Mouse (Mus musculus): Measurements from ENCODE around the gene Tsfm. TPM values are rescaled to one million over a fixed set of nuclear protein-coding genes. Genes with fewer than 3 reads are reported as not detected.

Gene Tsfm
- polyA plus RNA-seq, 1 experiment from 2014 or later, result 38.4 TPM

- Histone ChIP-seq H3K9ac (replicated peaks) (no peak overlapping the region), H3K4me2 (ENCODE audit: low read depth, low read length) (no peak overlapping the region), H3K4me3 (ENCODE audit: low read depth, low read length) (no peak overlapping the region), H3K27me3 (ENCODE audit: insufficient read depth, low read length) (peaks cover 15% of the 10 kb centered on the region), H3K27ac (ENCODE audit: low read depth) (no peak overlapping the region), H3K36me3 (replicated peaks; ENCODE audit: insufficient read depth, low read length) (peaks cover 3% of the 10 kb centered on the region; the same call in 1 of the 2 replicates), H3K4me1 (ENCODE audit: insufficient read depth) (peaks cover 11% of the 10 kb centered on the region), H3K9me3 (ENCODE audit: low read length) (no peaks in the 10 kb centered on the region)
- WGBS (ENCODE audit: insufficient replicate concordance), result 88% methylated on average over 6 of the region's 6 CpGs
- TF ChIP-seq EP300 (IDR thresholded peaks at IDR 0.05; ENCODE audit: low read depth) (no peak), CTCF (IDR thresholded peaks at IDR 0.05; ENCODE audit: low read depth) (no peak)
- no peak for DNase-seq
- ATAC-seq, result no peak
These were observed 12.5 kb upstream of the Tsfm start for GRCm38 (mm10) chr10:127043187-127043586.

GRCm38 (mm10) chr10:127042468-127043115 lies 12.0 kb upstream of the Tsfm start:
- Histone ChIP-seq H3K9ac (replicated peaks) (peak overlapping the region; percentile 62), H3K4me3 (ENCODE audit: low read depth, low read length) (peak overlapping the region; percentile 72), H3K36me3 (replicated peaks; ENCODE audit: insufficient read depth, low read length) (peaks cover 3% of the 10 kb centered on the region; the same call in 1 of the 2 replicates), H3K27ac (ENCODE audit: low read depth) (0 out of 2 replicates have a peak overlapping the region, but pooled peaks have one; percentile 52), H3K4me2 (ENCODE audit: low read depth, low read length) (peak overlapping the region; percentile 90), H3K4me1 (ENCODE audit: insufficient read depth) (peaks cover 11% of the 10 kb centered on the region), H3K9me3 (ENCODE audit: low read length) (no peaks in the 10 kb centered on the region), H3K27me3 (ENCODE audit: insufficient read depth, low read length) (peaks cover 9% of the 10 kb centered on the region)
- 12% methylated on average over 5 of the region's 5 CpGs for WGBS (ENCODE audit: insufficient replicate concordance)
- TF ChIP-seq CTCF (IDR thresholded peaks at IDR 0.05; ENCODE audit: low read depth) (no peak), EP300 (IDR thresholded peaks at IDR 0.05; ENCODE audit: low read depth) (no peak)
- ATAC-seq (no peak; the same call in 1 of the 2 replicates), DNase-seq (no peak)

GRCm38 (mm10) chr10:127041774-127042338 lies 11.2 kb upstream of the Tsfm start:
- H3K27me3 ChIP-seq (ENCODE audit: insufficient read depth, low read length), result peaks cover 8% of the 10 kb centered on the region; the same call in 1 of the 2 replicates

GRCm38 (mm10) chr10:127041274-127041766 lies 10.7 kb upstream of the Tsfm start, which contains the start of the genes Mettl1 and Eef1akmt3:
TSS of gene Mettl1 (plus strand) at chr10:127041414.
TSS of gene Eef1akmt3 (minus strand) at chr10:127041513.
- 0% methylated on average over 28 of the region's 28 CpGs for WGBS (ENCODE audit: insufficient replicate concordance)
- peak; percentile 40 for DNase-seq

More at GRCm38 (mm10) chr10:127041774-127042338, 11.2 kb upstream of the Tsfm start:
- H3K4me3 ChIP-seq (ENCODE audit: low read depth, low read length), result peak overlapping the region; percentile 72
- peaks cover 11% of the 10 kb centered on the region for H3K4me1 ChIP-seq (ENCODE audit: insufficient read depth)
- DNase-seq, result peak; percentile 89
- WGBS (ENCODE audit: insufficient replicate concordance), result 1% methylated on average over 44 of the region's 44 CpGs
- H3K36me3 ChIP-seq (replicated peaks; ENCODE audit: insufficient read depth, low read length), result peaks cover 3% of the 10 kb centered on the region; the same call in 1 of the 2 replicates
- TF ChIP-seq CTCF (IDR thresholded peaks at IDR 0.05; ENCODE audit: low read depth), result no peak
- no peak for TF ChIP-seq EP300 (IDR thresholded peaks at IDR 0.05; ENCODE audit: low read depth)
- H3K4me2 ChIP-seq (ENCODE audit: low read depth, low read length), result peak overlapping the region; percentile 90
- peak overlapping the region; percentile 52; the same call in 1 of the 2 replicates for H3K27ac ChIP-seq (ENCODE audit: low read depth)
- peak; percentile 91 for ATAC-seq
- peak overlapping the region; percentile 62 for H3K9ac ChIP-seq (replicated peaks)
- no peaks in the 10 kb centered on the region for H3K9me3 ChIP-seq (ENCODE audit: low read length)

GRCm38 (mm10) chr10:127040569-127041214 lies 10.1 kb upstream of the Tsfm start:
- H3K4me1 ChIP-seq (ENCODE audit: insufficient read depth), result peaks cover 11% of the 10 kb centered on the region
- H3K27me3 ChIP-seq (ENCODE audit: insufficient read depth, low read length), result peaks cover 8% of the 10 kb centered on the region; the same call in 1 of the 2 replicates
- no peak for ATAC-seq
- peaks cover 3% of the 10 kb centered on the region; the same call in 1 of the 2 replicates for H3K36me3 ChIP-seq (replicated peaks; ENCODE audit: insufficient read depth, low read length)
- H3K4me2 ChIP-seq (ENCODE audit: low read depth, low read length), result peak overlapping the region; percentile 90
- peak overlapping the region; percentile 72 for H3K4me3 ChIP-seq (ENCODE audit: low read depth, low read length)
- WGBS (ENCODE audit: insufficient replicate concordance), result 2% methylated on average over 20 of the region's 20 CpGs
- no peak overlapping the region for H3K27ac ChIP-seq (ENCODE audit: low read depth)
- H3K9ac ChIP-seq (replicated peaks), result peak overlapping the region; percentile 62
- no peak for DNase-seq
- TF ChIP-seq CTCF (IDR thresholded peaks at IDR 0.05; ENCODE audit: low read depth) (no peak), EP300 (IDR thresholded peaks at IDR 0.05; ENCODE audit: low read depth) (no peak)
- H3K9me3 ChIP-seq (ENCODE audit: low read length), result no peaks in the 10 kb centered on the region

More at GRCm38 (mm10) chr10:127041274-127041766, 10.7 kb upstream of the Tsfm start, which contains the start of the genes Mettl1 and Eef1akmt3:
- peaks cover 3% of the 10 kb centered on the region; the same call in 1 of the 2 replicates for H3K36me3 ChIP-seq (replicated peaks; ENCODE audit: insufficient read depth, low read length)
- peaks cover 11% of the 10 kb centered on the region for H3K4me1 ChIP-seq (ENCODE audit: insufficient read depth)
- TF ChIP-seq CTCF (IDR thresholded peaks at IDR 0.05; ENCODE audit: low read depth) (no peak), EP300 (IDR thresholded peaks at IDR 0.05; ENCODE audit: low read depth) (no peak)
- H3K4me2 ChIP-seq (ENCODE audit: low read depth, low read length), result peak within 1 kb of the TSS; percentile 90
- peaks cover 8% of the 10 kb centered on the region; the same call in 1 of the 2 replicates for H3K27me3 ChIP-seq (ENCODE audit: insufficient read depth, low read length)
- H3K9me3 ChIP-seq (ENCODE audit: low read length), result no peaks in the 10 kb centered on the region
- peak within 1 kb of the TSS; percentile 62 for H3K9ac ChIP-seq (replicated peaks)
- peak within 1 kb of the TSS; percentile 52; the same call in 1 of the 2 replicates for H3K27ac ChIP-seq (ENCODE audit: low read depth)
- ATAC-seq, result peak; percentile 47
- H3K4me3 ChIP-seq (ENCODE audit: low read depth, low read length), result peak within 1 kb of the TSS; percentile 72
